Mouse (Mus musculus): ENCODE results near the gene Pfkp. TPM values are rescaled to one million over a fixed set of nuclear protein-coding genes. Genes with fewer than 3 reads are reported as not detected.
A peak's percentile ranks its signal among the peaks of the same experiment; 100 is the strongest.

The Pfkp gene
- polyA plus RNA-seq, 1 experiment from 2014 or later = 66.2 TPM

GRCm38 (mm10) chr13:6641497-6641896 lies 7.1 kb downstream of the Pfkp start:
- no peak for ATAC-seq
- Histone ChIP-seq H3K9me3 (replicated peaks; ENCODE audit: control insufficient read depth, low read length) (no peaks in the 10 kb centered on the region), H3K4me2 (ENCODE audit: low read length) (no peak overlapping the region), H3K4me1 (ENCODE audit: control insufficient read depth, insufficient read depth, low read length) (no peaks in the 10 kb centered on the region), H3K27me3 (replicated peaks; ENCODE audit: control insufficient read depth, insufficient read depth, low read length) (no peaks in the 10 kb centered on the region), H3K9ac (ENCODE audit: low read length) (no peak overlapping the region), H3K36me3 (ENCODE audit: control insufficient read depth, insufficient read depth, low read length) (no peaks in the 10 kb centered on the region), H3K4me3 (ENCODE audit: low read depth, low read length) (no peak overlapping the region), H3K27ac (ENCODE audit: low read depth, low read length) (no peak overlapping the region)
- no peak for DNase-seq (ENCODE audit: low spot score)
- 91% methylated on average over 1 of the region's 1 CpGs for WGBS

GRCm38 (mm10) chr13:6639507-6640030 lies 9.0 kb downstream of the Pfkp start:
- H3K4me2 ChIP-seq (ENCODE audit: low read length) = no peak overlapping the region
- 82% methylated on average over 5 of the region's 5 CpGs for WGBS
- ATAC-seq (no peak), DNase-seq (ENCODE audit: low spot score) (no peak)
- H3K36me3 ChIP-seq (ENCODE audit: control insufficient read depth, insufficient read depth, low read length) = no peaks in the 10 kb centered on the region
- no peaks in the 10 kb centered on the region for H3K9me3 ChIP-seq (replicated peaks; ENCODE audit: control insufficient read depth, low read length)
- no peak overlapping the region for H3K4me3 ChIP-seq (ENCODE audit: low read depth, low read length)
- no peaks in the 10 kb centered on the region for H3K27me3 ChIP-seq (replicated peaks; ENCODE audit: control insufficient read depth, insufficient read depth, low read length)
- H3K4me1 ChIP-seq (ENCODE audit: control insufficient read depth, insufficient read depth, low read length) = no peaks in the 10 kb centered on the region
- H3K9ac ChIP-seq (ENCODE audit: low read length) = no peak overlapping the region
- H3K27ac ChIP-seq (ENCODE audit: low read depth, low read length) = no peak overlapping the region

GRCm38 (mm10) chr13:6638976-6639375 lies 9.6 kb downstream of the Pfkp start:
- Histone ChIP-seq H3K4me2 (ENCODE audit: low read length) (no peak overlapping the region), H3K9me3 (replicated peaks; ENCODE audit: control insufficient read depth, low read length) (no peaks in the 10 kb centered on the region), H3K4me3 (ENCODE audit: low read depth, low read length) (no peak overlapping the region), H3K36me3 (ENCODE audit: control insufficient read depth, insufficient read depth, low read length) (no peaks in the 10 kb centered on the region), H3K4me1 (ENCODE audit: control insufficient read depth, insufficient read depth, low read length) (no peaks in the 10 kb centered on the region), H3K9ac (ENCODE audit: low read length) (no peak overlapping the region), H3K27me3 (replicated peaks; ENCODE audit: control insufficient read depth, insufficient read depth, low read length) (no peaks in the 10 kb centered on the region), H3K27ac (ENCODE audit: low read depth, low read length) (no peak overlapping the region)
- WGBS = 88% methylated on average over 3 of the region's 3 CpGs
- ATAC-seq = no peak
- no peak for DNase-seq (ENCODE audit: low spot score)

GRCm38 (mm10) chr13:6638425-6638824 lies 10.2 kb downstream of the Pfkp start:
- Histone ChIP-seq H3K9me3 (replicated peaks; ENCODE audit: control insufficient read depth, low read length) (no peaks in the 10 kb centered on the region), H3K4me2 (ENCODE audit: low read length) (no peak overlapping the region), H3K27ac (ENCODE audit: low read depth, low read length) (no peak overlapping the region), H3K4me3 (ENCODE audit: low read depth, low read length) (no peak overlapping the region), H3K9ac (ENCODE audit: low read length) (no peak overlapping the region), H3K4me1 (ENCODE audit: control insufficient read depth, insufficient read depth, low read length) (no peaks in the 10 kb centered on the region), H3K36me3 (ENCODE audit: control insufficient read depth, insufficient read depth, low read length) (no peaks in the 10 kb centered on the region), H3K27me3 (replicated peaks; ENCODE audit: control insufficient read depth, insufficient read depth, low read length) (no peaks in the 10 kb centered on the region)
- DNase-seq (ENCODE audit: low spot score) = no peak
- ATAC-seq = no peak
- 37% methylated on average over 1 of the region's 1 CpGs for WGBS

- no peak overlapping the region for H3K9ac ChIP-seq (ENCODE audit: low read length)
- DNase-seq (ENCODE audit: low spot score) = no peak
- H3K27me3 ChIP-seq (replicated peaks; ENCODE audit: control insufficient read depth, insufficient read depth, low read length) = no peaks in the 10 kb centered on the region
- no peaks in the 10 kb centered on the region for H3K9me3 ChIP-seq (replicated peaks; ENCODE audit: control insufficient read depth, low read length)
- no peak overlapping the region for H3K4me2 ChIP-seq (ENCODE audit: low read length)
- WGBS = 94% methylated on average over 6 of the region's 7 CpGs
- H3K4me1 ChIP-seq (ENCODE audit: control insufficient read depth, insufficient read depth, low read length) = no peaks in the 10 kb centered on the region
- H3K27ac ChIP-seq (ENCODE audit: low read depth, low read length) = no peak overlapping the region
- H3K4me3 ChIP-seq (ENCODE audit: low read depth, low read length) = no peak overlapping the region
- ATAC-seq = no peak
- H3K36me3 ChIP-seq (ENCODE audit: control insufficient read depth, insufficient read depth, low read length) = no peaks in the 10 kb centered on the region
Observed at GRCm38 (mm10) chr13:6637534-6638124, 10.9 kb downstream of the Pfkp start.

GRCm38 (mm10) chr13:6636976-6637375 lies 11.6 kb downstream of the Pfkp start:
- WGBS = 74% methylated on average over 4 of the region's 4 CpGs

GRCm38 (mm10) chr13:6636520-6636919 lies 12.1 kb downstream of the Pfkp start:
- ATAC-seq = 0 out of 2 replicates have a peak, but pooled peaks have one; percentile 7
- Histone ChIP-seq H3K27ac (ENCODE audit: low read depth, low read length) (no peak overlapping the region), H3K4me2 (ENCODE audit: low read length) (no peak overlapping the region), H3K27me3 (replicated peaks; ENCODE audit: control insufficient read depth, insufficient read depth, low read length) (no peaks in the 10 kb centered on the region), H3K9ac (ENCODE audit: low read length) (no peak overlapping the region), H3K9me3 (replicated peaks; ENCODE audit: control insufficient read depth, low read length) (no peaks in the 10 kb centered on the region), H3K4me3 (ENCODE audit: low read depth, low read length) (no peak overlapping the region), H3K36me3 (ENCODE audit: control insufficient read depth, insufficient read depth, low read length) (no peaks in the 10 kb centered on the region), H3K4me1 (ENCODE audit: control insufficient read depth, insufficient read depth, low read length) (no peaks in the 10 kb centered on the region)
- DNase-seq (ENCODE audit: low spot score) = peak; percentile 21
- 61% methylated on average over 6 of the region's 6 CpGs for WGBS

More at GRCm38 (mm10) chr13:6636976-6637375, 11.6 kb downstream of the Pfkp start:
- no peaks in the 10 kb centered on the region for H3K36me3 ChIP-seq (ENCODE audit: control insufficient read depth, insufficient read depth, low read length)
- DNase-seq (ENCODE audit: low spot score) (no peak), ATAC-seq (peak; percentile 13; the same call in 1 of the 2 replicates)
- no peaks in the 10 kb centered on the region for H3K4me1 ChIP-seq (ENCODE audit: control insufficient read depth, insufficient read depth, low read length)
- H3K4me3 ChIP-seq (ENCODE audit: low read depth, low read length) = no peak overlapping the region
- H3K27ac ChIP-seq (ENCODE audit: low read depth, low read length) = no peak overlapping the region
- H3K27me3 ChIP-seq (replicated peaks; ENCODE audit: control insufficient read depth, insufficient read depth, low read length) = no peaks in the 10 kb centered on the region
- no peak overlapping the region for H3K4me2 ChIP-seq (ENCODE audit: low read length)
- no peak overlapping the region for H3K9ac ChIP-seq (ENCODE audit: low read length)
- no peaks in the 10 kb centered on the region for H3K9me3 ChIP-seq (replicated peaks; ENCODE audit: control insufficient read depth, low read length)

GRCm38 (mm10) chr13:6635138-6636076 lies 13.2 kb downstream of the Pfkp start:
- DNase-seq (ENCODE audit: low spot score) = no peak
- H3K9ac ChIP-seq (ENCODE audit: low read length) = no peak overlapping the region
- H3K36me3 ChIP-seq (ENCODE audit: control insufficient read depth, insufficient read depth, low read length) = no peaks in the 10 kb centered on the region
- no peak for ATAC-seq
- no peak overlapping the region for H3K4me2 ChIP-seq (ENCODE audit: low read length)
- H3K9me3 ChIP-seq (replicated peaks; ENCODE audit: control insufficient read depth, low read length) = no peaks in the 10 kb centered on the region
- H3K27ac ChIP-seq (ENCODE audit: low read depth, low read length) = no peak overlapping the region
- no peak overlapping the region for H3K4me3 ChIP-seq (ENCODE audit: low read depth, low read length)
- no peaks in the 10 kb centered on the region for H3K4me1 ChIP-seq (ENCODE audit: control insufficient read depth, insufficient read depth, low read length)
- no peaks in the 10 kb centered on the region for H3K27me3 ChIP-seq (replicated peaks; ENCODE audit: control insufficient read depth, insufficient read depth, low read length)
- 84% methylated on average over 11 of the region's 11 CpGs for WGBS

- DNase-seq (ENCODE audit: low spot score) = no peak
Observed at GRCm38 (mm10) chr13:6634063-6634462, 14.5 kb downstream of the Pfkp start.

More at GRCm38 (mm10) chr13:6634063-6634462, 14.5 kb downstream of the Pfkp start:
- H3K4me1 ChIP-seq (ENCODE audit: control insufficient read depth, insufficient read depth, low read length) = no peaks in the 10 kb centered on the region
- no peaks in the 10 kb centered on the region for H3K9me3 ChIP-seq (replicated peaks; ENCODE audit: control insufficient read depth, low read length)
- H3K27me3 ChIP-seq (replicated peaks; ENCODE audit: control insufficient read depth, insufficient read depth, low read length) = no peaks in the 10 kb centered on the region
- H3K4me2 ChIP-seq (ENCODE audit: low read length) = no peak overlapping the region
- H3K9ac ChIP-seq (ENCODE audit: low read length) = no peak overlapping the region
- 87% methylated on average over 12 of the region's 12 CpGs for WGBS
- no peak overlapping the region for H3K27ac ChIP-seq (ENCODE audit: low read depth, low read length)
- H3K4me3 ChIP-seq (ENCODE audit: low read depth, low read length) = no peak overlapping the region
- ATAC-seq = no peak
- no peaks in the 10 kb centered on the region for H3K36me3 ChIP-seq (ENCODE audit: control insufficient read depth, insufficient read depth, low read length)

All from forebrain, embryonic 14.5 days (tissue).